Mouse (Mus musculus) liver, adult 2 months (tissue): Measurements from ENCODE around the gene Il27ra. TPM values are rescaled to one million over a fixed set of nuclear protein-coding genes. Genes with fewer than 3 reads are reported as not detected.
"Not testable (repeated sequence)": the region's sequence is repeated elsewhere in the genome, so short reads cannot be mapped to it uniquely, and the experiment has no call there.

ENCODE experiments used
- DNase-seq: peaks from one replicate; pipeline ENCODE4 v3.0.0-alpha.2; 2011; ENCODE audit warnings: low read depth, low spot score; ENCODE audit errors: extremely low read depth
- H3K27ac ChIP-seq: fragments of 200-500 bp; replicated peaks from 2 replicates; pipeline ENCODE4 v1.5.1; 2012; ENCODE audit warnings: low read depth, mild to moderate bottlenecking, control low read depth, inconsistent platforms, low read length; ENCODE audit not compliant: insufficient read depth
- H3K27me3 ChIP-seq: fragments of 200-500 bp; 2 replicates; pipeline ENCODE4 v1.6.1; 2012; ENCODE audit warnings: mild to moderate bottlenecking, moderate library complexity, low read length, inconsistent platforms; ENCODE audit not compliant: control insufficient read depth, insufficient read depth
- H3K36me3 ChIP-seq: fragments of 200-500 bp; 2 replicates; pipeline ENCODE4 v1.6.1; 2012; ENCODE audit warnings: low read length, inconsistent platforms; ENCODE audit not compliant: control insufficient read depth, insufficient read depth
- H3K4me1 ChIP-seq: fragments of 200-500 bp; 2 replicates; pipeline ENCODE4 v1.6.1; 2011; ENCODE audit warnings: low read length; ENCODE audit not compliant: control insufficient read depth, insufficient read depth
- H3K4me3 ChIP-seq: fragments of 200-500 bp; 2 replicates; pipeline ENCODE4 v1.5.1; 2011; ENCODE audit warnings: low read depth, mild to moderate bottlenecking, control low read depth, low read length, moderate library complexity; ENCODE audit not compliant: insufficient read depth
- H3K79me2 ChIP-seq: fragments of 200-500 bp; 2 replicates; pipeline ENCODE4 v1.6.1; 2012; ENCODE audit warnings: inconsistent platforms, mild to moderate bottlenecking, low read length, moderate library complexity; ENCODE audit not compliant: control insufficient read depth, insufficient read depth
- H3K9ac ChIP-seq: fragments of 200-500 bp; 2 replicates; pipeline ENCODE4 v1.6.1; 2012; ENCODE audit warnings: low read depth, mild to moderate bottlenecking, control low read depth, inconsistent platforms, low read length
- CTCF ChIP-seq: fragments of 200-500 bp; IDR thresholded peaks from 2 replicates; pipeline ENCODE4 v1.5.1; 2011; ENCODE audit warnings: low read depth, low read length, control low read depth
- POLR2A ChIP-seq: fragments of 200-500 bp; IDR thresholded peaks from 2 replicates; pipeline ENCODE4 v1.6.1; 2011; ENCODE audit warnings: low read length, control low read depth; ENCODE audit not compliant: insufficient read depth; ENCODE audit errors: extremely low read depth
- WGBS: fragments of 180-500 bp; shearing (Covaris S2); methylation state at CpG from one replicate; pipeline ENCODE4 v1.1.7; 2018; 5-methylcytosine and 5-hydroxymethylcytosine counted together
- polyA plus RNA-seq: library from polyadenylated mRNA; depleted of rRNA; stranded (reverse); fragments of >200 nt; gene quantifications from 2 replicates; pipeline ENCODE4 v1.2.3, GENCODE M21; 2012
- total RNA-seq: library from RNA; depleted of rRNA; stranded (reverse); fragments of >200 nt; gene quantifications from 2 replicates; pipeline ENCODE4 v1.2.3, GENCODE M21; 2014

The Il27ra gene
- total and polyA plus RNA-seq, 2 experiments = 1.5 to 2.1 TPM

GRCm38 (mm10) chr8:84010625-84011611 lies 31.5 kb downstream of the Il27ra start:
- H3K27me3 ChIP-seq = no peaks in the 10 kb centered on the region
- no peak for TF ChIP-seq POLR2A
- peak; percentile 75 for TF ChIP-seq CTCF
- peak; percentile 27 for DNase-seq
- peaks cover 5% of the 10 kb centered on the region; the same call in 1 of the 2 replicates for H3K4me1 ChIP-seq
- peak overlapping the region; percentile 52 for H3K9ac ChIP-seq
- H3K4me3 ChIP-seq = peak overlapping the region; percentile 49; the same call in 1 of the 2 replicates
- H3K27ac ChIP-seq = no peak overlapping the region
- 3% methylated on average over 82 of the region's 83 CpGs for WGBS
- H3K36me3 ChIP-seq = no peaks in the 10 kb centered on the region
- no peaks in the 10 kb centered on the region for H3K79me2 ChIP-seq

- Histone ChIP-seq H3K79me2 (no peaks in the 10 kb centered on the region), H3K36me3 (no peaks in the 10 kb centered on the region), H3K27ac (no peak overlapping the region), H3K27me3 (no peaks in the 10 kb centered on the region), H3K9ac (no peak overlapping the region), H3K4me1 (peaks cover 7% of the 10 kb centered on the region), H3K4me3 (no peak overlapping the region)
- WGBS = 3% methylated on average over 11 of the region's 11 CpGs
- DNase-seq = peak; percentile 49
- TF ChIP-seq POLR2A (no peak), CTCF (peak; percentile 94)
Observed at GRCm38 (mm10) chr8:84009876-84010275, 32.5 kb downstream of the Il27ra start.

GRCm38 (mm10) chr8:84008362-84008761 lies 34.0 kb downstream of the Il27ra start:
- peak; percentile 18 for DNase-seq
- TF ChIP-seq POLR2A (no peak), CTCF (peak; percentile 67)
- H3K79me2 ChIP-seq = no peaks in the 10 kb centered on the region
- no peak overlapping the region for H3K9ac ChIP-seq
- no peaks in the 10 kb centered on the region for H3K27me3 ChIP-seq
- no peak overlapping the region for H3K4me3 ChIP-seq
- H3K36me3 ChIP-seq = no peaks in the 10 kb centered on the region
- peaks cover 12% of the 10 kb centered on the region for H3K4me1 ChIP-seq
- H3K27ac ChIP-seq = no peak overlapping the region
- WGBS = 48% methylated on average over 7 of the region's 7 CpGs

- H3K4me3 ChIP-seq, H3K9ac ChIP-seq, DNase-seq, H3K36me3 ChIP-seq, H3K27ac ChIP-seq, H3K27me3 ChIP-seq, H3K79me2 ChIP-seq: not testable (repeated sequence)
- peaks cover 16% of the 10 kb centered on the region for H3K4me1 ChIP-seq
- 98% methylated on average over 7 of the region's 7 CpGs for WGBS
Observed at GRCm38 (mm10) chr8:84005502-84005901, 36.9 kb downstream of the Il27ra start.

GRCm38 (mm10) chr8:84004533-84005201 lies 37.7 kb downstream of the Il27ra start:
- H3K27ac ChIP-seq = peak overlapping the region; percentile 93
- TF ChIP-seq POLR2A (peak; percentile 79), CTCF (no peak)

More at GRCm38 (mm10) chr8:84004533-84005201, 37.7 kb downstream of the Il27ra start:
- DNase-seq = peak; percentile 91
- no peaks in the 10 kb centered on the region for H3K79me2 ChIP-seq
- peak overlapping the region; percentile 88 for H3K9ac ChIP-seq
- H3K27me3 ChIP-seq = no peaks in the 10 kb centered on the region
- peak overlapping the region; percentile 78 for H3K4me3 ChIP-seq
- H3K4me1 ChIP-seq = peaks cover 16% of the 10 kb centered on the region
- H3K36me3 ChIP-seq = no peaks in the 10 kb centered on the region
- under 1% methylated on average over 30 of the region's 30 CpGs for WGBS
